18 mouse cellular contexts compared by ENCODE assay signal in genomic region chr1:40728636-40729035, GRCm38 (mm10). TPM values are rescaled to one million over a fixed set of nuclear protein-coding genes. Genes with fewer than 3 reads are reported as not detected.
"Had no signal": no experiment of that assay in that cellular context is flagged by ENCODE, and none has a peak within 500 bp of the region (broad histone marks: within the 10 kb centered on the region; RNA-seq: fewer than 3 reads in every experiment).

No protein-coding gene starts in this region.

- H3K27ac ChIP-seq: lung, embryonic 15.5 days; macrophage; midbrain, embryonic 13.5 days; midbrain, embryonic 15.5 days; neural tube, embryonic 12.5 days; stomach, embryonic 15.5 days; stomach, postnatal 0 days had no signal

- H3K4me2 ChIP-seq: lung, embryonic 15.5 days; midbrain, embryonic 11.5 days; midbrain, embryonic 13.5 days; midbrain, embryonic 15.5 days; neural tube, embryonic 12.5 days; stomach, embryonic 15.5 days had no signal

- H3K9me3 ChIP-seq: lung, embryonic 15.5 days; megakaryocyte, embryonic 14.5 days; midbrain, embryonic 13.5 days; midbrain, embryonic 15.5 days; neural tube, embryonic 12.5 days; stomach, embryonic 15.5 days had no signal

- DNase-seq: lung, adult 2 months; lung, postnatal 14 days; lung, postnatal 36 days; right cerebral cortex, postnatal 14 days; thymus, adult 2 months; thymus, postnatal 25 days; thymus, postnatal 4 days had no signal

- H3K36me3 ChIP-seq: lung, embryonic 15.5 days; midbrain, embryonic 13.5 days; midbrain, embryonic 15.5 days; neural tube, embryonic 12.5 days; stomach, embryonic 15.5 days had no signal

- H3K4me1 ChIP-seq: lung, embryonic 15.5 days; megakaryocyte, embryonic 14.5 days; midbrain, embryonic 13.5 days; midbrain, embryonic 15.5 days; neural tube, embryonic 12.5 days; stomach, embryonic 15.5 days had no signal

- H3K9ac ChIP-seq: lung, embryonic 15.5 days; midbrain, embryonic 13.5 days; midbrain, embryonic 15.5 days; neural tube, embryonic 12.5 days; stomach, embryonic 15.5 days had no signal

- H3K27me3 ChIP-seq: lung, embryonic 15.5 days; megakaryocyte, embryonic 14.5 days; midbrain, embryonic 13.5 days; midbrain, embryonic 15.5 days; neural tube, embryonic 12.5 days; stomach, embryonic 15.5 days had no signal

- ATAC-seq: lung, postnatal 0 days; midbrain, embryonic 13.5 days; midbrain, embryonic 15.5 days had no signal

- H3K4me3 ChIP-seq: lung, embryonic 15.5 days; megakaryocyte, embryonic 14.5 days; midbrain, embryonic 13.5 days; midbrain, embryonic 15.5 days; neural tube, embryonic 12.5 days; stomach, embryonic 15.5 days had no signal

RNA-seq across cellular contexts. Expression of gene Slc9a2, which starts 48.3 kb away (rescaled TPM):
- total RNA-seq: neutrophil, adult 5-6 weeks had no signal
- polyA plus RNA-seq: macrophage; midbrain, embryonic 11.5 days; neural tube, embryonic 12.5 days had no signal
